Mouse (Mus musculus) common myeloid progenitor, adult 5-6 weeks (primary cell): ENCODE results near the gene Rad23a. TPM values are rescaled to one million over a fixed set of nuclear protein-coding genes. Genes with fewer than 3 reads are reported as not detected.

Source experiments
- ATAC-seq: replicated peaks from 2 replicates; pipeline ENCODE4 v1.8.0; 2016; ENCODE audit warnings: low read depth, mild to moderate bottlenecking, moderate TSS enrichment, inconsistent platforms; ENCODE audit not compliant: poor library complexity, severe bottlenecking
- total RNA-seq: library from RNA; stranded (forward); fragments of 200-1000, 187-1606 nt; gene quantifications from 2 replicates; pipeline ENCODE4 v1.2.3, GENCODE M21; 2017

The Rad23a gene
- total RNA-seq, 1 experiment from 2014 or later = 45.4 TPM

DNA sequence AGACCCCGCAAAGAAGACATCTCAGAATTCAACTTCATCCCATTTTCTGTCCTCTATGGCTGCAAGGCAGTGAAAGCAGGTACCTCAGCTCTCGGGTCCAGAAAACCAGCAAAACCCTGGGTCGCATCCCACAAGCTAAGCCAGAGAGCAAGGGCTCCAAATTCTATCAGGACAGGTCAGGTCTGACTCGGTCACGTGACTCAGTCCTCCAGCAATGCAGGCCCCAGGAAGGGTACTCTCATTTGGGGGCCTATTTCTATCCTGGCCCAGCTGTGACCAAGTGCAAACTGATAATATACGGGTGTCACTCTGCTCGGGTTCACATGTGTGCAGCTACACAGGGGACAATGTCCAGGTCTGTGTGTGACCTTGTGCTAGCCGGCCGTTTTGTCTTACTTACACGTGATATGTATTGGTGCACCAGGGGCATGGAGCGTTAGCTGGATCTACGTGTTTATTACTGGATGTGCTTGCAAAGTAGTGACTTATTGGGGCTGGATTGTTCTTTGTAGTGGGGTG is 48.0 kb downstream of the Rad23a start:
- no peak for ATAC-seq

DNA sequence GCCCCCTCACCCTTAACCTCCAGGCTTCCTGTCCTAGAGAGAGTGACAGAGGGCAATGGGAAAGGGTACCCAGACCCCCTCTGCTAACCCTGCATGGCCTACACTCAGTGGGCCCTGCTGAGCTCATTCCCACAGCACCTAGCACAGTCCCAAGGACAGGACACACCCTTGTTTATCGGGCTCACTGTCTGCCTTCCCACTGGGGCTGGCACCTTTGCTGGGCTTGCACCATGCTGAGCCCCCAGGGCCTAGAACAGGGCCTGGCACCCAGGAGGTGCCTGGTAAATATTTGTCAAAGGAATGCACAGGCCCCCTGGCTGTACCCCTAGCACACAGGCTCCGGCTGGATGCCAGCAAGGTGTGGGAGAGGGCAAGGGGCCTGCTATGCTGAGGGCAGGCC is 49.9 kb downstream of the Rad23a start:
- no peak for ATAC-seq

DNA sequence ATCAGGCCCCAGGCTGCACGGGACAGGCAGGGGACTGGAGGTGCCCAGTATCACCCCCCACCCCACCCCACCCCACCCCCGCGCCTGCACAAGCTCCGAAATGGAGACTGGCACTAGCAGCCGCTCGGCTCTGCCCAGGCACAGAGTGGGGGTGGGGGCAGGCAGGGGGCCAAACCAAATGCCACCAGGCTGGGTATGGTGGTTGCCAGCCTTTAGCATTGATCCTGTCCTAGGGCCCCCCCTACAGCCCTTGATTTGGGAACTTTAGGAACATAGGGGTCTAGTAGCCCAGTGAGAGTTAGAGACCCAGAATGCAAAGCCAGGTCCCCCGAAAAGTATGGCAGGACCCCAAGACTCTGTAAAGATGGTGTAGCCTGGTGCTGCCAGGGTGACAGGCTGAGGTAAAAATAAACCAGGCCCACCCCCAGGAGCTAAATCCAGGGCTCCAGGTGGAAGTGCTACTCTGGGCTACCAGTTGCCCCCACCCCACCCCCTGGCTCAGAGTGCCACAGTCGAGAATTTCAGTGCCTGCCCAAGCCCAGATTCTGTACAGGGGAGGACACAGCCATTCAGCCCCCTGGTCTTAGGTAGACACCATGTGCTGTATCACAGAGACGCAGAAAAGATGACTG is 50.5 kb downstream of the Rad23a start:
- no peak for ATAC-seq

DNA sequence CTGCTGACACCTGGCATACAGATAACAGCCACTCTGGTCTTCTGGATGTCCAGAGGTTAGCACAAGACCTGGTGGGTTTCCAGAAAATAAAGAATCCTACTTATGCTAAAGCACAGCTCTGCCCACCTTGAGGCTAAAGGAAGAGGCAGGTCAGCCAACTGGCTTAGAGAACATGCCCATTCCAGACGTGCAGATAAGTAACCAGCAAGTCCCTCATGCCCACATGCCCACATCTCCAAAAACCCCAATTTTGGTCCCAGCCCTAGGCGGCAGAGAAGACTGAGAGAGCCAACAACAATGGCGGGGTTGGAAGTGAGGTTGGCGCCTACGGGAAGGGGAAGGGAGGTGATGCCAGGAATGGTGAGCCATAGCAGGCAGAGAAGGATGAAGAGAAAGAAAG is 51.1 kb downstream of the Rad23a start:
- ATAC-seq = no peak

DNA sequence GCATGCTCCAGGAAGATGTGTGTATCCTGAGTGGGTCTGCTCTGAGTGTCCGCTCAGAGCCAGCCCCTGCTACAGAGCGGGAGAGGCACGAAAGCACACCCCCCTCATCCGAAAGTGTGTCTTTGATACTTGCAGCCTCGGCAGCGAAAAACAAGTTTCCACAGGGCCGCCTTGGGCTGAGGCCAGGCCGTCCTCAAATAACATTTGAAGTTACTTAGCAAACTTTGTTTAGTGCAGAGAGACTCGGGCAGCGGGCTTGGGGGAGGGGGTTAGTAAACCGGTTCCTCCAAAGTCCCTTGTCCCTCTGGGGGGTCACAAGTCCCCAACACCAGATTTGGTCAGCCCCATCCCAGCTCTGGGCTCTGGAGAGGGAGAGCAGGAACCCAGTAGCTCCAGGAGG is 51.6 kb downstream of the Rad23a start:
- no peak for ATAC-seq

DNA sequence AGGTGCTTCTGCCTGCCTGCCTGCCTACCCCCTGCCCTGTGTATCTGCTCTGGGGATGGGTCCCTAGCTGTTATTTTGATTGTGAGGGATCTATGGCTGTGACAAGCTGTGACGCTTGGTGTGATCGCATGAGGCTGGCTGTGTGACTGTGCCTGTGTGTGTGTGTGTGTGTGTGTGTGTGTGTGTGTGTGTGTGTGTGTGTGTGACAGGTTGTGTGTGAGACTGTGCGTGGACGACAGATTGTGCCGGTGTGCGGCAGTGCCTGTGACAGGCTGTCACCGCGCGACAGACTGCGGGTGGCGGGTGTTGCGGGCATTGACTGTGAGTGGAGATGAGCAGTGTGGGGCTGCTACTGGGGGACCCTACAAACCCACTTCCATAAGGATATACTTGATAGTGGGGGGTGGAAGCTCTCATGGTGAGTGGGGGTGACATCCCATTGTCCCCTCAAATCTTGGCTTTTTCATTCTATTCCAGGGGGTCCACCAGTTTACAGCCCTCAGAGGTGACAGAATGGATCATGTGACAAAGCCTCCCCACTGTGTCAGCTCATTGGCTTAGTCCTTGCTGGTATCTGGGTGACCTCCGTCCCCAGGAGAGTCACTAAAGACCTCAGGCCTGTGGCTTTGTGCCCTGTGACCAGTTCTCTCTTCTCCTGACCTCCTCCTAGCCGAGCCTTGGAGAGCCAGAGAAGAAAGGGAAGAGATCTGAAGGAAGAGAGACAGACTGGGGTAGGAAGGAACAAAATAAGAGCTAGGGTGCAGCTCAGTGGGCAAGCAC is 52.8 kb downstream of the Rad23a start:
- ATAC-seq = no peak

DNA sequence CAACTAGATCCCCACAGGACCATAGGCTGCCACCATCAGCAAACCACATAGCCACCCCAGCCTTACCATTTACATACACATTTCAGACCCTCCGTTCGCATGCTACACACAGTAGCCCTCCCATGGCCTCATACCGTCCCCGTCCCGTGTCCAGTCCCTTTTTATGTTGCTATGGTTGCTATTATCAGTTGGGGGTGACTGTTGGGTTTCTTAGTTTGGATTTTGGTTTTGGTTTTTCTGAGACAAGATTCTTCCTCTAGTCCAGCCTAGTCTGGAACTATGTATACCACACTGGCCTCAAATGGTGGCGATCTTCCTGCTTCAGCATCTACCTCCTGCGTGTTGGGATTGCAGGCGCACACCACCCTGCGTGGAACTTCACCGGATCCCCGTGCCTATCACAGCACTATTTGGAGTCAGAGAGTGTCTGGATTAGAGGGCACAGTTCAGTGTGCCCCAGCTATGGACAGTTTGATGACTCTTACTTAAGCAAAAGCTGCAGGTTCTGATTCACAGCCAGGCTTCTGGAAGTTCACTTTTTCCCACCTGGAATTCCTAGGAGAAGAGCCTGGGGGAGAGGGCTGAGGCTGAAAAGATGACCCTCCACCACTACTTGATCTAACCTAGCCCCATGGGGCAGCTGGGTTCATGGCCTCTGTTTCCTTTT is 53.5 kb downstream of the Rad23a start:
- ATAC-seq = no peak

DNA sequence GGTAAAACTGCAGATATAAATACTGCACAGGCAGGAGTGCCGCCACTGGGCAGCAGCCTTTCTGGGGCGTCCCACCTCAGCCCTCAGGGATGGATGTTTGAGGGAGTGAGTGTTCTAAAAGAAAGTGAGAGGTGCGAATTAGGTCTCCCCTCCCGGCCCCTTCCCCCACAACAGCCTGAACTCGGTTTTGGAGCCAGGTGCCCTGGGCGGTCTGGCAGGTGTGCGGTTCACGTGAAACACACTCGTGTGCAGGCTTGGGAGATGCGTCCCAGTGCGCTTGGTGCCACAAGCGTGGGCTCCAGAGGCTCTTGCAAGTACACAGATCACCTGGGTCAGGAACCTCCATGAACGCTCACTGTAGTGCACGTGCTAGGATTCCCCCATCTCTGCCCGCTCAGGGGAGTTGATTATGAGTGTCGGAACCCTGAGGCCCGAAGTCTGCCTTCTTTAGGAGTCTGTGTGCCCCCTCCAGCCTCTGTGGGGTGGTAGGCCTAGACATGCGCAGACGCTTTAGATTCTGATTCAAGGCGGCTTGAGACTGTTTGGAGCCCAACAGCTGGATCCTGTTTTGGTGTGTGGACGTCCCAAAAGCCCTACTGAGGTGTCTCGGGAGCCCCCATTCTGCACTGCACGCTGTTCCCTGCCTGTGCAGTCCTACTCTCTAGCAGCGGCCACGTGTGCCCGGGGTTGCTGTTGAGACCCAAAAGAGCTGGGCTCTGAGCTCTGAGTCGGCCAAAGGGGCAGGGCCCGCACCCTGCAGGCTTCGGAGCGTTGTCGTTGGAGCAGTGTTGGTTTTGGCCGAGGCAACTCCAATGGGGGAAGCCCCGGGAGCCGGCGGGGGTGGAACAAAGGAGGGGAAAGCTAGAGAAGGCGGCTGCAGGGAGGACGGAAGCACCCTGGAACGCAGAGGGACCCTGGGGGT is 54.4 kb downstream of the Rad23a start:
- no peak for ATAC-seq

DNA sequence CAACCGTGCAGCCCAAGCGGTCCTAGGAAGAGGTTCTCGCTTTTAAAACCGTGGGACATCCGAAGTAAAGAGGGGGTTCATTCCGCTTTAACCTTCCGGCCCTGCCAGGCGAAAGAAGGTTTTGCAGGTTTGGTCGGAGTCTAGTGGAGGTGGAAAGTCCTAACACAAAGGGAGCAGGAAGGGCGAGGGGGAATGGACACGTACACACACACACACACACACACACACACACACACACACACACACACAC is 55.0 kb downstream of the Rad23a start:
- no peak for ATAC-seq

DNA sequence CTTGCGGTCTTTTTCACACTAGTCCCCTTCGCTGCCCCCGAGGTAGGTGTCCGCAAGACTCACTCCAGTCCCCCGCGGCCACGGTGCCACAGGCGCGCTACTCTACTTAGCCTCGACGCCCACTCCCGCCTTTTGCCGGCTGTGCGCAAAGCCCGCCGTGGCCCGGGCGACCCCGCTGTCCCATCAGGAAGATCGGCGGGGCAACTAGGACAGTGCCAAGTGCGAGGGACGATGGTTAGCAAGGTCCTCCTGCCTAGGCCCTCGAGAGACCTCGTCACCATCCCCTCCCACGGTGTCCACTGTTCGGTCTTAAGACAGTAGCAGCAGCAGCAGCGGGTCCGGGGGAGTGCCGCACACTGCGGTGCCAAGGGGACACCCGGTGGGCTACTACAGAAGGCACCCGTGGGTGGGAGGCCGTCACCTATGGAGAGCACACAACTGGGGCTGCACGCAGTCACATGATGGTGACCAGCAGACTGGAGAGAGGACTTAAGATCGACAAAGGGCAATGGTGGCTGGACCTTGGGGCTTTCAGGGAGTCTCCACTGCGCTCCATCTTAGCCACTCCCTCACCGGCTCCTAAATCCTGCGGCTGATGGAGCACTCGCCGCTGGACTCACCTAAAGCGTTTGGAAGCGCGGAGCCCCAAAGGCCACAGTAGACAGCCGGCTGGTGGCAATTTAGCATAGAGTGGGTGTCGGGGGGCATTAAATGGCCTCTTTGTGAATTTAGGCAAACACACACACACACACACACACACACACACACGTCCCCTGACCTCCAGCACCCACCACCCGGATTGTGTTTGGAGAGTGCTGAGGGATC is 55.6 kb downstream of the Rad23a start:
- no peak for ATAC-seq

Other genes with a start within 250 kb of the Rad23a start
- 73.6 and 80.7 TPM in 2 replicates for gene Ier2, start 177.8 kb downstream of the Rad23a start, total RNA-seq
- gene Trmt1, start 154.4 kb downstream of the Rad23a start, total RNA-seq = 85.0 and 102 TPM in 2 replicates
- gene Nacc1, start 152.8 kb downstream of the Rad23a start, total RNA-seq = 46.5 and 55.3 TPM in 2 replicates
- gene Lyl1, start 139.2 kb downstream of the Rad23a start, total RNA-seq = 38.8 and 47.8 TPM in 2 replicates
- 13.2 and 22.4 TPM in 2 replicates for gene G430095P16Rik, start 117.7 kb downstream of the Rad23a start, total RNA-seq
- gene Nfix, start 40.3 kb downstream of the Rad23a start, total RNA-seq = 11.6 and 15.5 TPM in 2 replicates
- 2.8 and 4.1 TPM in 2 replicates for gene Dand5, start 17.8 kb downstream of the Rad23a start, total RNA-seq
- gene Gadd45gip1, start 9.1 kb downstream of the Rad23a start, total RNA-seq = 56.5 and 63.7 TPM in 2 replicates
- gene Calr, start 6.3 kb upstream of the Rad23a start, total RNA-seq = 1,972 and 2,060 TPM in 2 replicates
- gene Farsa, start 16.3 kb upstream of the Rad23a start, total RNA-seq = 130 and 162 TPM in 2 replicates
- gene Syce2, start 31.4 kb upstream of the Rad23a start, total RNA-seq = 138 and 142 TPM in 2 replicates
- 16.4 and 25.2 TPM in 2 replicates for gene Gcdh, start 53.3 kb upstream of the Rad23a start, total RNA-seq
- 71.2 and 79.8 TPM in 2 replicates for gene Klf1, start 61.3 kb upstream of the Rad23a start, total RNA-seq
- 41.0 and 47.0 TPM in 2 replicates for gene Dnase2a, start 67.9 kb upstream of the Rad23a start, total RNA-seq
- not detected in 2 replicates for gene Mast1, start 96.7 kb upstream of the Rad23a start, total RNA-seq
- gene Rtbdn, start 106.3 kb upstream of the Rad23a start, total RNA-seq = not detected in 2 replicates
- gene Gm49661, start 128.8 kb upstream of the Rad23a start, total RNA-seq = not detected in 2 replicates
- 631 and 634 TPM in 2 replicates for gene Prdx2, start 128.9 kb upstream of the Rad23a start, total RNA-seq
- 95.8 and 148 TPM in 2 replicates for gene Rnaseh2a, start 129.1 kb upstream of the Rad23a start, total RNA-seq
- gene Junb, start 138.1 kb upstream of the Rad23a start, total RNA-seq = 82.2 and 102 TPM in 2 replicates
- 9.2 and 13.5 TPM in 2 replicates for gene Hook2, start 149.9 kb upstream of the Rad23a start, total RNA-seq
- not detected in 2 replicates for gene Best2, start 173.9 kb upstream of the Rad23a start, total RNA-seq
- gene Asna1, start 184.6 kb upstream of the Rad23a start, total RNA-seq = 52.3 and 52.6 TPM in 2 replicates
- gene Trir, start 186.2 kb upstream of the Rad23a start, total RNA-seq = 202 and 410 TPM in 2 replicates
- gene Tnpo2, start 196.2 kb upstream of the Rad23a start, total RNA-seq = 15.5 and 23.2 TPM in 2 replicates
- gene Fbxw9, start 219.4 kb upstream of the Rad23a start, total RNA-seq = 3.9 and 8.4 TPM in 2 replicates
- not detected in 2 replicates for gene Gm5741, start 227.3 kb upstream of the Rad23a start, total RNA-seq
- 29.8 and 34.1 TPM in 2 replicates for gene Dhps, start 231.1 kb upstream of the Rad23a start, total RNA-seq
- 52.3 and 58.1 TPM in 2 replicates for gene Wdr83os, start 240.1 kb upstream of the Rad23a start, total RNA-seq
- gene Wdr83, start 240.6 kb upstream of the Rad23a start, total RNA-seq = 25.7 and 26.7 TPM in 2 replicates
- 39.6 and 42.0 TPM in 2 replicates for gene Man2b1, start 242.6 kb upstream of the Rad23a start, total RNA-seq